Mouse (Mus musculus) forebrain, embryonic 15.5 days (tissue): ENCODE data around the gene Clpsl2. TPM values are rescaled to one million over a fixed set of nuclear protein-coding genes. Genes with fewer than 3 reads are reported as not detected.

Experiments
- ATAC-seq: fragments of 200-750 bp; cut with Nextera tagmentation; replicated peaks from 2 replicates; pipeline ENCODE4 v1.8.0; 2017; ENCODE audit warnings: mild to moderate bottlenecking, moderate TSS enrichment, moderate library complexity
- H3K27ac ChIP-seq: fragments of 300-500 bp; sonication (generic); replicated peaks from 2 replicates; pipeline ENCODE4 v1.5.1; 2015; ENCODE audit warnings: mild to moderate bottlenecking, inconsistent platforms
- H3K27me3 ChIP-seq: fragments of 300-500 bp; sonication (generic); 2 replicates; pipeline ENCODE4 v1.6.1; 2015; ENCODE audit warnings: inconsistent platforms
- H3K36me3 ChIP-seq: fragments of 300-500 bp; sonication (generic); 2 replicates; pipeline ENCODE4 v1.6.1; 2015; ENCODE audit warnings: mild to moderate bottlenecking, inconsistent platforms
- H3K4me1 ChIP-seq: fragments of 300-500 bp; sonication (generic); 2 replicates; pipeline ENCODE4 v1.6.1; 2015; ENCODE audit warnings: inconsistent platforms
- H3K4me2 ChIP-seq: fragments of 300-500 bp; sonication (generic); replicated peaks from 2 replicates; pipeline ENCODE4 v1.6.1; 2015; ENCODE audit warnings: mild to moderate bottlenecking, inconsistent platforms
- H3K4me3 ChIP-seq: fragments of 300-500 bp; sonication (generic); 2 replicates; pipeline ENCODE4 v1.5.1; 2015; ENCODE audit warnings: mild to moderate bottlenecking, inconsistent platforms
- H3K9ac ChIP-seq: fragments of 300-500 bp; sonication (generic); replicated peaks from 2 replicates; pipeline ENCODE4 v1.6.1; 2015; ENCODE audit warnings: mild to moderate bottlenecking, inconsistent platforms
- H3K9me3 ChIP-seq: fragments of 300-500 bp; sonication (generic); 2 replicates; pipeline ENCODE4 v1.6.1; 2016; ENCODE audit warnings: inconsistent platforms
- WGBS: fragments of 180-500 bp; shearing (Covaris S2); methylation state at CpG from one replicate; pipeline ENCODE4 v1.1.7; 2015; ENCODE audit warnings: mixed read lengths; 5-methylcytosine and 5-hydroxymethylcytosine counted together
- polyA plus RNA-seq: library from polyadenylated mRNA; unstranded; fragments of >200 nt; fragmentation: Nextera tagmentation; extraction: Ambion mirVana; gene quantifications from 2 replicates; pipeline ENCODE4 v1.2.1, GENCODE M21; 2015

The Clpsl2 gene
- polyA plus RNA-seq, 1 experiment from 2014 or later = not detected

DNA sequence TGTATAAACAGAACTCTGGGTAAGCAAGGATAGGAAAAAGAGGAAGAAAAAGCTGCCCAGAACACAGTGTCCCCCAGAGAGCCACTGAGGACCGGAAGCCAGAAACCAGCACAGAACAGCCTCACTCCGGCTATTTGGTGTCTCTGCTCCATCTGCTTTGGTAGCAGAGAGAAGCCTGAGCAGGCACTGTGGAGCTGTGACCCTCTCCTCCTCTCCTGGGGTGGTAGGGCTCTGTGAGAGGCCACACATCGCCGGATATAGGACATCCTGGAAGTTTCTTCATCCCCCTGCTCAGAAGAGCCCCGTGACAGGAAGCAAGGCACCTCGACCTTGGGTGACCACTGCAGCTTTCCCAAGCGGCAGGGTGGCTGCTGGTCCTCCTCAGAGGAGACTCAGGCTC is 35.4 kb upstream of the Clpsl2 start:
- Histone ChIP-seq H3K9ac (no peak overlapping the region), H3K36me3 (no peaks in the 10 kb centered on the region), H3K4me2 (no peak overlapping the region), H3K27ac (no peak overlapping the region), H3K27me3 (0 out of 2 replicates have a peak, but pooled peaks cover 4% of the 10 kb centered on the region), H3K4me1 (peaks cover 25% of the 10 kb centered on the region), H3K9me3 (no peaks in the 10 kb centered on the region), H3K4me3 (no peak overlapping the region)
- WGBS = 72% methylated on average over 7 of the region's 7 CpGs
- no peak for ATAC-seq

DNA sequence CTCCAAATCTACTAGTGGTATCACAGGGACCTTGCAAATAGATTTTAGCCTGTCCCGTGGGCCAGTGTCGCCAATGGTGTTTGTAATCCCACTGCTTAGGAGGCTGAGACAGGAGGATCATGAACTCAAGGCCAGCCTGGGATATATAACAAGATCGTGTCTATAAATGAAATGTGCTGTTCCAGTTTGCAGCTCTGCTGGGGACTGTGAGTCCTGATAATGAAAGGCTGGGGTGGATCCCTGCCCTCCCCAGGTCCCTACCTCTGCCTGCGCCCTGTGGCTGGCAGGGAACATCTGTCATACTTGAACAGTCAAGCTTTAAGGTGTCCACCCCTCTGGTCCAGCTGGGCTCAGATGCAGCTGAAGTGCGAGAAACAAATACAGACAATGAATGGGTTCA is 34.7 kb upstream of the Clpsl2 start:
- WGBS = 73% methylated on average over 5 of the region's 5 CpGs
- H3K36me3 ChIP-seq = no peaks in the 10 kb centered on the region
- no peak for ATAC-seq
- H3K4me1 ChIP-seq = peaks cover 25% of the 10 kb centered on the region
- H3K9me3 ChIP-seq = no peaks in the 10 kb centered on the region
- no peak overlapping the region for H3K9ac ChIP-seq
- no peak overlapping the region for H3K27ac ChIP-seq
- 0 out of 2 replicates have a peak, but pooled peaks cover 4% of the 10 kb centered on the region for H3K27me3 ChIP-seq
- H3K4me2 ChIP-seq = no peak overlapping the region
- H3K4me3 ChIP-seq = no peak overlapping the region

DNA sequence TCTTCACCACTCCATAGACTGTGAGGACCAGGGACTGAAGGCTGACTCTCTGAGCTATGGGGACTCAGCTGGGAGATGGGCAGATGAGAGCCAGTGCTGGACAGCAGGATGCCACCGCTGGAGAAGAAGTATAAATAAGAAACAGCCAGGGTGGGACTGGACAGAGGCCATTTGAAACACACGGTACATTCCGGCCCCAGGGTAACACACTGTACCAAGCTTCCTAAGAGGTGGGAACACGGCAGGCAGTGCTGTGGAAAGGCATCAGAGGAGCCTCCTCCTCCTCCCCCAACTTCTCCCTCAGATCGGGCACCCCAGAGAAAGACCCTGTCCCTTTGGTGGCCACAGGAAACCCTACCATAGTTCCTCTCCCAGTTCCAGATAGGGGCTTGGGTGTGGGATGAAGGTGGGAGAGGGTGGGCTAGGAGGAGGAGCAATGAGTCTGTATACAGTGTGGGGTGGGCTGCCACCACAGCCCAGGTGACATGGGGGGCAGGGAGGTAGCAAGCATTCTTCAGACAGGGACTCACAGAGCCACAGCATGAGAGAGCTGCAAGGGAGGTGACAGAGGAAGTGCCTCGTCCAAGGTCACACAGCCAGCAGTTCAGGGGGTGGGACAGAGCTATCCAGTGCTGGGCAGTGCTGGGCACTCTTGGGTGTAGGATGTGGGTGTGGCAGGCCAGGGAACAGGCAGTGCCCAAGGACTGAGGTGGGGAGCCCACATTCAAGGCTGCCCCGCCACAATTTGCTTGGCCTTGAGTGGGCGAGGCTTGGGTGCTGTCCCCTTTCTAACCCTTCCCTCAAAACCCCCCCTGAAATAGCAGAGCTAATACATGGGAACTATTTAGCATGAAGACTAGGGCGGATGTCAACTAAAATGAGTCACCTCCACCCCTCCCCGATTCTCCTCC is 33.5 kb upstream of the Clpsl2 start:
- Histone ChIP-seq H3K27me3 (0 out of 2 replicates have a peak, but pooled peaks cover 4% of the 10 kb centered on the region), H3K9me3 (no peaks in the 10 kb centered on the region), H3K9ac (no peak overlapping the region), H3K36me3 (no peaks in the 10 kb centered on the region), H3K27ac (no peak overlapping the region), H3K4me3 (no peak overlapping the region), H3K4me1 (peaks cover 23% of the 10 kb centered on the region), H3K4me2 (no peak overlapping the region)
- WGBS = 74% methylated on average over 10 of the region's 10 CpGs
- no peak for ATAC-seq

DNA sequence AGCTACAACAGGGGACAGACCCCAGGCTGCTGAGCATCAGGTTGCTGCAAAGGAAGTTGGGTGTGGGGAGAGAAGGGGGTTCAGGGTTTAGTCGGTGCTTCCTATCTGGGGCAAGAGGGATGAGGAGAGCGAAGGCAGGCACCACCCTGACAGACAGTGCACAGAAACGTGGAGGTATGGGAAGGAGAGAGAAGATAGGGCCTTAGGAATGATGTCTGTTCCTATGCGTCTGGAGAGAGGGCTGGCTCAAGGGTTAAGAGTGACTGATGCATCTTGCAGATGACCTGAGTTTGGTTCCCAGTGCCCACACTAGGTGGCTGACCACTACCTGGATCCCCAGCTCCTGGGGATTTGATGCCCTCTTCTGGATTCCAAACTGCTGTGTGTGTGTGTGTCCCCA is 32.3 kb upstream of the Clpsl2 start:
- peaks cover 19% of the 10 kb centered on the region for H3K4me1 ChIP-seq
- WGBS = 74% methylated on average over 4 of the region's 4 CpGs
- H3K9ac ChIP-seq = no peak overlapping the region
- H3K36me3 ChIP-seq = no peaks in the 10 kb centered on the region
- no peak overlapping the region for H3K4me3 ChIP-seq
- no peak for ATAC-seq
- no peak overlapping the region for H3K4me2 ChIP-seq
- H3K9me3 ChIP-seq = no peaks in the 10 kb centered on the region
- 0 out of 2 replicates have a peak, but pooled peaks cover 4% of the 10 kb centered on the region for H3K27me3 ChIP-seq
- H3K27ac ChIP-seq = no peak overlapping the region

DNA sequence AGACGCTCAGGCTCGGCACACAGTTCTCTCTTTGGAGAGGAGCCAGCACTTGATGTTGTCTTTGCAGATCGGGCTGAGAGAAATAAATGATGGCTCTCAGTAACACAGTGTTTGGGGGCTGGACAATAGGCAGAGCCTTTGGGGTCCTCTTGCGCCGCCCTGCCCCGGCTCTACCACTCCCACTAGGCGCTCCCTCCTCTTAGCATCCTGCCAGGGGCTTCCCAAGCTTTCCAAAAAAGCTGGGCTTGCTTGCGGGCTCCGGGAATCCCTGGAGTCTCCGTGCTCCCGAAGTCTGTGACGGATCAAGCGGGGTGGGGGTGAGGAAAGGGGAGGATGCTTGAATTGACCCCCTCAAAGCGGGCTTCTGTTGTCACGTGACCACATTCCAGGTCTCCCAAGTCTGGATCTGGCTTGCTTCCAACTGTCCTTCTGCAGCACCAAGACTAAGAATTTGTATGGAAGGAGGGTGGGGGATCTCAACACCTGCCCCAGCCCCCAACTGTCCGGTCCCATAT is 31.7 kb upstream of the Clpsl2 start, which contains the start of gene Fkbp5:
Fkbp5 (minus strand) TSS at position 87 of the 515 bp plus-strand sequence.
- Histone ChIP-seq H3K4me2 (peak within 1 kb of the TSS; percentile 98), H3K27me3 (0 out of 2 replicates have a peak, but pooled peaks cover 4% of the 10 kb centered on the region), H3K27ac (peak within 1 kb of the TSS; percentile 83), H3K36me3 (no peaks in the 10 kb centered on the region), H3K4me3 (peak within 1 kb of the TSS; percentile 56), H3K9ac (peak within 1 kb of the TSS; percentile 67), H3K4me1 (peaks cover 25% of the 10 kb centered on the region), H3K9me3 (no peaks in the 10 kb centered on the region)
- WGBS = 1% methylated on average over 16 of the region's 16 CpGs
- ATAC-seq = peak; percentile 27

- Histone ChIP-seq H3K4me2 (peak overlapping the region; percentile 98), H3K4me3 (peak overlapping the region; percentile 56), H3K9ac (peak overlapping the region; percentile 67), H3K27me3 (0 out of 2 replicates have a peak, but pooled peaks cover 4% of the 10 kb centered on the region), H3K9me3 (no peaks in the 10 kb centered on the region), H3K36me3 (no peaks in the 10 kb centered on the region), H3K4me1 (peaks cover 25% of the 10 kb centered on the region), H3K27ac (peak overlapping the region; percentile 83)
- under 1% methylated on average over 46 of the region's 46 CpGs for WGBS
- ATAC-seq = peak; percentile 57
These were observed 31.1 kb upstream of the Clpsl2 start for GRCm38 (mm10) chr17:28517956-28518614.

- Histone ChIP-seq H3K27ac (peak overlapping the region; percentile 83), H3K9ac (peak overlapping the region; percentile 67; the same call in 1 of the 2 replicates)
- 19% methylated on average over 8 of the region's 8 CpGs for WGBS
These were observed 30.6 kb upstream of the Clpsl2 start for GRCm38 (mm10) chr17:28518615-28519071.

GRCm38 (mm10) chr17:28519827-28520226 is 29.4 kb upstream of the Clpsl2 start:
- no peak for ATAC-seq
- H3K4me1 ChIP-seq = peaks cover 29% of the 10 kb centered on the region
- H3K27me3 ChIP-seq = 0 out of 2 replicates have a peak, but pooled peaks cover 4% of the 10 kb centered on the region
- no peaks in the 10 kb centered on the region for H3K36me3 ChIP-seq
- H3K27ac ChIP-seq = no peak overlapping the region
- no peak overlapping the region for H3K4me2 ChIP-seq
- H3K9ac ChIP-seq = no peak overlapping the region
- 91% methylated on average over 3 of the region's 3 CpGs for WGBS
- H3K4me3 ChIP-seq = no peak overlapping the region
- no peaks in the 10 kb centered on the region for H3K9me3 ChIP-seq

More at GRCm38 (mm10) chr17:28518615-28519071, 30.6 kb upstream of the Clpsl2 start:
- ATAC-seq = no peak
- Histone ChIP-seq H3K27me3 (0 out of 2 replicates have a peak, but pooled peaks cover 4% of the 10 kb centered on the region), H3K4me2 (peak overlapping the region; percentile 98), H3K4me3 (peak overlapping the region; percentile 56), H3K4me1 (peaks cover 29% of the 10 kb centered on the region), H3K9me3 (no peaks in the 10 kb centered on the region), H3K36me3 (no peaks in the 10 kb centered on the region)

DNA sequence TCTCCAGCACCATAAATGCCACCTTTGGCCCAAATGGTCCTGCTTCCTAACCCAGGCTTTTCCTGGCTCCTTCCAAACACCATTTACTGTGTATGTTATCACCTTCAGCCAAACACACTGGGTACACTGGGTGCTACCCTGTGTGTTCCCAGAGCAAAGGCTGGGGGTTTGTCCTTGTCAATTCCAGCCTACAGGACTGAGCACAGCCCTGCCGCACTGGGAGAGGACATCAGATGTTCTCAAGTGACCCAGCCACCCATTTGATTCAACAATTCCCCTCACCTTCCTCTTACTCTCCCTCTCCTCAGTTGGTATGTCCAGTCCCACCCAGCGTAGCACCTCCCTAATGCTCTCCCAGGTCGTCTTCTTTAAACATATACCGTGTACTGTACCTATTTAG is 28.6 kb upstream of the Clpsl2 start:
- 75% methylated on average over 4 of the region's 4 CpGs for WGBS

GRCm38 (mm10) chr17:28521071-28521726 is 28.0 kb upstream of the Clpsl2 start:
- Histone ChIP-seq H3K27me3 (no peaks in the 10 kb centered on the region), H3K4me1 (peaks cover 29% of the 10 kb centered on the region)
- 63% methylated on average over 5 of the region's 5 CpGs for WGBS

More for the DNA sequence above, 28.6 kb upstream of the Clpsl2 start:
- ATAC-seq = no peak
- no peaks in the 10 kb centered on the region for H3K27me3 ChIP-seq
- H3K36me3 ChIP-seq = no peaks in the 10 kb centered on the region
- peaks cover 29% of the 10 kb centered on the region for H3K4me1 ChIP-seq
- no peak overlapping the region for H3K9ac ChIP-seq
- no peak overlapping the region for H3K4me3 ChIP-seq
- H3K9me3 ChIP-seq = no peaks in the 10 kb centered on the region
- H3K27ac ChIP-seq = no peak overlapping the region
- H3K4me2 ChIP-seq = no peak overlapping the region

GRCm38 (mm10) chr17:28521920-28522319 is 27.3 kb upstream of the Clpsl2 start:
- WGBS = 31% methylated on average over 6 of the region's 6 CpGs
- ATAC-seq = no peak
- Histone ChIP-seq H3K27ac (no peak overlapping the region), H3K36me3 (no peaks in the 10 kb centered on the region), H3K4me2 (peak overlapping the region; percentile 71), H3K4me1 (peaks cover 29% of the 10 kb centered on the region), H3K9ac (peak overlapping the region; percentile 79; the same call in 1 of the 2 replicates), H3K4me3 (peak overlapping the region; percentile 72), H3K9me3 (no peaks in the 10 kb centered on the region), H3K27me3 (no peaks in the 10 kb centered on the region)

More at GRCm38 (mm10) chr17:28521071-28521726, 28.0 kb upstream of the Clpsl2 start:
- no peaks in the 10 kb centered on the region for H3K9me3 ChIP-seq
- H3K4me2 ChIP-seq = no peak overlapping the region
- no peak overlapping the region for H3K9ac ChIP-seq
- ATAC-seq = no peak
- H3K36me3 ChIP-seq = no peaks in the 10 kb centered on the region
- no peak overlapping the region for H3K4me3 ChIP-seq
- no peak overlapping the region for H3K27ac ChIP-seq
